Mouse (Mus musculus): ENCODE measurements around the gene Cct3.
"Not testable (repeated sequence)": the region's sequence is repeated elsewhere in the genome, so short reads cannot be mapped to it uniquely, and the experiment has no call there.

Gene Cct3

DNA sequence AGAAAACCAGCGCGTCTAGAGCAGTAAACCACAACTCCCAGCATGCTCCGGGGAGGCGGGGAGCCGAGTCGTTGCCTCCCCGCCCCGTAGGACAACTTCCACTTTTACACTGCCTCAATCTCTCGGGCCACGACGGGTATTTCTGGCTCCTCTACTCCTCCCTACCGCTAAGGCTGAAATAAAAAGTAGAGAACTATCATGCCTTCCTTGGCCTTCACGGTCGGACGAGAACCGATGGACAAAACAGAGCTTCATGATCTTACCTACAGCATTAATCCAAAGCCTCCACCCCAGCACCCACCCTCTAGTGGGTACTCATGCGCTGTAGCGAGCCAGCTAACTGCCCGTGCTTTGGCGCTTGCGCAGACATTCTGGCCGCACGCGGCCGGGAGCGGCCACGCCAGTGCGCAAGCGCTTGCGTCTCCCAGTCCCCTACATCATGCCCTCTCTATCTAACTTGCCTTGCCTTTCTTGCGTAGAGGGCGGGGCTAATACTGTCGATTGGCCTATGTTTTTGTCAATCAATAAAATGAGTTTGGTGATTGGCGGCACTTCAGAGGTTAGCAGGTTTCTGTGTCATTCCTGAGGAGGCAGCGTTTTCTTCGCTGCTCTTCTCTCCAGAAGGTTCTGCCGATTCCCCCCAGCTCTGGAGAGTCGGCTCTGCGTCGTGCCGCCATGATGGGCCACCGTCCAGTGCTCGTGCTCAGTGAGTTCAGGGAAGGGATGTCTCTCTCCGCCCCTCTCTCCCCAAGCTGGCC lies at the start of gene Cct3, which contains the start of gene Tsacc:
Gene Cct3 (plus strand): TSS at position 556 of the 758 bp plus-strand sequence.
Gene Tsacc (minus strand): TSS at position 439 of the 758 bp plus-strand sequence.
- peak; percentile 93 to 95 for DNase-seq (ENCODE audit: low spot score in 2 of 2)

DNA sequence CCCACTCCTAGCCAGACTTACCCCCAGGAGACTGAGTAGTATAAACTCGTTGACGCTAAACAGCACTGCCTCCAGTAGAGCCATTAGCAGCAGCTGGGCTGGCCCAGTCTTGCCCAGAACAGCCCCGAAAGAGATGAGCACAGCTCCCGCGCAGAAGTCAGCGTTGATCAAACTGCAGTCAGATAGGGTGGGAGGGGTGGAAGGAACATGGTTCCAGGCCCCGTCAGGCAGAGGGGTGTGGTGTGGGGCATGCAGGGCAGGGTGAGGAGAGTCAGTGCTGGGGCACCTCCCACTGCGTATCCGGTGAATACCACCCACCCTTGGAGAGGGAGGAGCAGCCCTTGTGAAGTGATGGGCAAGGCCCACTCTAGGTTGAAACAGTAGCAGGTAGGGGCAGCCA lies 49.2 kb upstream of the Cct3 start:
- DNase-seq (ENCODE audit: low spot score in 2 of 2), result no peak

DNA sequence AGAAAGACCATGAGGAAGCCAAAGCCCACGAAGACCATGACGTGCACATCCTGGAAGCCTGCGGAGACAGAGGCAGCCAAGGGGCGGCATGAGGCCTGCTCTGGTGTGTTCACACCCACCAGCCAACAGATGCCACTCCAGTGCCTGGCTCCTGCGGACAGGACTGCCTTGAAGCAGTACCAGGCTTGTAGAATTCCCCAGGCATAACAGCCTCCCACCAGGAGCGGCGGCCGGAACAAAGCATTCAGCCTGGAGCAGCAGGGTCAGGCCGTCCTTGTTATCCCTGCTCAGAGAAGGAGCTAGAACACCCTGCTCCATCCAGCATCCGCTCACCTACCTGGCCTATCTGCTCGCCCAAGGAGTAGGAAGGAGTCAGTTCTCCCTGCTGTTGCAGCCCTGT lies 48.5 kb upstream of the Cct3 start:
- DNase-seq (ENCODE audit: low spot score in 2 of 2), result no peak

DNA sequence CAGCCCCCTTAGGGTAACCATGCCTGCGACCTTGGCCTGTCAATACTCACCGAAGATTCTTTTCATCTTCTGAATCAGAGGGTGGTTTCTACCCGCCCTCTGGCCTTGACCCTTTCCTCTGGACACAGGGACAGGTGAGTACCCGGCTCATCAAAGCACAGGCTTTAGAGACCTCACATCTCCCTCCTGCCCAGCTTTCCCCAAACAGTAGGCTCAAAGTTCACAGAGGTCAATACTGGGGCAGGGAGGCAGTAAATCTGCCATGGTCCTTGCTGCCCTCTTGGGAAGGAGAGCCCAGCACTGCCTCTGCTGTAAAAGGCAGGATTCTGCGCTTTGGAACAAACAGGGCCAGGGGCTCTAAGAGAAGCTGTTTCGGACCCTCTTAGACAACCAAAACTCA lies 44.2 kb upstream of the Cct3 start:
- DNase-seq (ENCODE audit: low spot score in 2 of 2), result no peak

DNA sequence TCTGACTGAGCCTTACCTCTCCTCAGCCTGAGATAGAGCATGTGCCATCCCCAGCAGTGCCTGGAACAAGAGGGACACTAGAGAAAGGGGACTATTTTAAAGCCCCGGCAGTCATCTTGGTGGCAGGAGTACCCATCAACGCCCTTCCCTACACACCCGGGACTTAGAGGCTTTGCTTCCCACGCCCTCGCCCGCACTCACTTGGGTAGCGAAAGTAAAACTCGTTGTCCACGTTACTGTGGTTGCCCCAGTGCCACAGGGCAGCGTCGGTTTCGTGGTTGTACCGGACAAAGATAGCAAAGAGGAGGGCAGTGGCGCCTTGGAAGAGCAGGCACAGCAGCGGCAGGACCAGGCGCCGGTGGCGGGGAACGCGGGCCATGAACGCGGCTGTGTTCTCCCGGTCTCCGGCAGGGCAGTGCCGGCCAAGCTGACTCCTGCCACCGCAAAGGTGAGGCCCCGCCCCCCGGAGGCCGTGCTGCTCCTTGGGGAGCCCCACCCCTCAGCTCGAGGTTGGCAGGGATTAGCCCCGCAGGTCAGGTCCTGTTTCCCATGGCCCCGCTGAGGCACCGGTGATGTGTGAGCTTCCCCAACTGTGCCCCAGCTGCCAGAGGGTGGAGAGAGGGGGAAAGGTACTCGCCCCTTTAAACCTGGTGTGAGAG lies 42.5 kb upstream of the Cct3 start, which contains the start of gene Rhbg:
Gene Rhbg (minus strand): TSS at position 442 of the 659 bp plus-strand sequence.
- DNase-seq (ENCODE audit: low spot score in 2 of 2), result peak in 1 of 2 experiments; percentile 38

DNA sequence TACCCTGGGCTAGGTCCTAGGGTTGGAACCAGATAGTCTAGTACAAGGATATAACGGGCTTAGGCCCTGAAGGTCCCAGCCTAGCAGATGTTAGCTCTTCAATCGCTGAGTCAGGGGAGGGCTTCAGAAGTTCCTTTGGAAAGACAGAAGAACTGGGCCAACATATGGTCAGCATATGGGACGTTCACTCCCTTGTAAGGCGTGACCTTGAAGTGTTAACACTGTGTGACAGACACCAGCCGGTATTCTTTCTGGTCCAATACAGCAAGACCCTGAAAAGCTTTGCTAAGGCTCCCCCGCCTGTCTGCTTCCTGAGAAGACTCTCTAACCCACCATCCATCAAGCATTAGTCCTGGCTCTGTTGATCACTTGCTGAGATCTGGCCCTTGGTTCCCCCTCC lies 41.0 kb upstream of the Cct3 start:
- no peak for DNase-seq (ENCODE audit: low spot score in 2 of 2)

DNA sequence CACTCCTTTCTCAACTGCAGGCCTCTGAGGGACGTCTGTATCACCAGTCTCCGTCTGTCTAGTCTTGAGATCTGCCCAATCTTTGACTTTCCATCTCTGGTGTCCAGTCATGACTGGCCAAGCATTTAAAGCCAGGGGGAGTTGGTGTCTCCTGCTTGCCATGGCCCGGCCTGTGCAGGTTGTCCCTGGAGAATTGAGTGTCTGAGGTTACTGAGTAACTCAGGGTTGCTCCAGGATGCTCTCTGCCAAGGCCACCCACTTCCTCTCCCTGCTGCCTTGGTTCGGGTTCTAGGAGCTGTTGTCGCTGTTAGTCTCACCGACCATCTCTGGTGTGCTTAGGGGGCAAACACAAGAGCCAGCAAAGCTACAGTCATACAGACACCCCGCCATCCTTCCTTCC lies 40.5 kb upstream of the Cct3 start:
- DNase-seq (ENCODE audit: low spot score in 2 of 2), result no peak

DNA sequence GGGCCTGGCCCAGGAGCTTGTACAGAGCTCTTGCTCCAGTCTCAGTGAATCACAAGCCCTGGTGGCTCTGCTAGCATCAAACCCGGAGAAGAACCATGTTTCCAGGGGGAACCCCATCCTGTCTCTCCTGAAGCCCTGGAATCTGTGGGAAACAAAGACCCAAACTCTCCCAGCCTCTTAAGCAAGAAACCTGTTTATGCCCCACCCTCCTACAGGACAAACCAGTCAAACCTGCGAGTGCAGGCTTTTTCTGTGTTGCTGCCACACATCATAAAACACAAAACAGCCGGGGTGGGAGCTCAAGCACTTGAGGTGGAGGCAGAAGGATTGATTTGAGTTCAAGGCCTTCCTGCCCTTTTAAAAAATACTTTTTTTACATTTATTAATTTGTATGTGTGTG lies 34.6 kb upstream of the Cct3 start:
- DNase-seq (ENCODE audit: low spot score in 2 of 2), result no peak

DNA sequence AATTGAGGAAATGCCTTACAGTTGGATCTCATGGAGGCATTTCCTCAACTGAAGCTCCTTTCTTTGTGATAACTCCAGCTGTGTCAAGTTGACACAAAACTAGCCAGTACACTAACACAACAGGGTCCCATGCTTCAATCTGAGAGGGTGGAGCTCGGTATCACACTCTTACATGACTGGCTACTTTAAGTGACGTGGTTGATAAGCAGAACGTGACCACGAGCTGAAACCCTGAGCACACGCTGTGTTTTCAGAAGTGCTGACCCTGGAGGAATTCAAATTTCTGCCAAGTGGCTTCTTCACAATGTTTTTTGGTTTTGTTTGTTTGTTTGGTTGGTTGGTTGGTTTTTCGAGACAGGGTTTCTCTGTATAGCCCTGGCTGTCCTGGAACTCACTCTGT lies 28.9 kb upstream of the Cct3 start:
- not testable (repeated sequence) for DNase-seq (ENCODE audit: low spot score in 2 of 2)

DNA sequence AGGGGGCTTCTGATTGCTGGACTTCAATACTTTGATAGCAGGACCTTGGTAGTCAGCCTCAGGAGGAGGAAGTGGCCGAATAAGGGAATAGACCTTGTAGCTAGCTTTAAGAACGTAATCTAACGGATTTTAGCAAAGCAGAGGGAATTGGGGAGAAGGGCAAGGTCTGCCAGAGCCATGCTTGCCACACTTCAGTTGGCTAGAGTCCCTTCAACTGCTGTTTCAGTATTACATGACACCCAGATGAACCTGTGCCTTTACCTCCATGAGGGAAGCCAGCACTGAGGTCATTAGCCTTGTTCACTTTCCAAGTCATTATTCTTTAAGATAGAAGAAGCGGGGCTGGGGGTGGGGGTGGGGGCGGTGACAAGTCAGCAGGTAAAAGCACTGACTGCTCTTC lies 27.9 kb upstream of the Cct3 start:
- no peak for DNase-seq (ENCODE audit: low spot score in 2 of 2)

DNA sequence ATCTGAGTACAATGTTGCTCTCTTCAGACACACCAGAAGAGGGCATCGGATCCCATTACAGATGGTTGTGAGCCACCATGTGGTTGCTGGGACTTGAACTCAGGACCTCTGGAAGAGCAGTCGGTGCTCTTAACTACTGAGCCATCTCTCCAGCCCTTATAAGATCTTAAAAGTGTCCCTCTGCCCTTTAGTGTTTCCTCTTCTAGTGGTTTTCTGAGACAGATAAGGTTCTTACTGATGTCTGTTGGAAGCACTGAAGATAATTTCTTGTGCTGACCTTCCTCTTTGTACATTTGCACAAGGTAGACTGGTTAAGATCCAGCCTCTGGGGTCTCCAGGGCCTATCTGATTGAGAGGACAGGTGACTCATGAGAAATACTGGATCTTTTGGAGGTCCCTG lies 25.6 kb upstream of the Cct3 start:
- not testable (repeated sequence) for DNase-seq (ENCODE audit: low spot score in 2 of 2)

DNA sequence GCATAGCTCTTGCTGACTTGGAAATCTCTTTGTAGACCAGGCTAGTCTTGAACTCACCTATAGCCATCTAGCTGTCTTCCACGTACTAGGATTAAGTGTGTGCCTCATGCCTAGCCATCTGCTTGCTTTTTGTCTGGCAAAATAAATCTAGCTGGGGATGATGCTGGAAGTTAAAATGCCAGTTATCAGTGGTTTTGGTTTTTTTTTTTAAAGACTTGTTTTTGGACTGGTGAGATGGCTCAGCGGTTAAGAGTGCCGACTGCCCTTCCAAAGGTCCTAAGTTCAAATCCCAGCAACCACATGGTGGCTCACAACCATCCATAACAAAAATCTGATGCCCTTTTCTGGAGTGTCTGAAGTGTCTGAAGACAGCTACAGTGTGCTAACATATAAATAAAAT lies 25.1 kb upstream of the Cct3 start:
- DNase-seq (ENCODE audit: low spot score in 2 of 2), result no peak

DNA sequence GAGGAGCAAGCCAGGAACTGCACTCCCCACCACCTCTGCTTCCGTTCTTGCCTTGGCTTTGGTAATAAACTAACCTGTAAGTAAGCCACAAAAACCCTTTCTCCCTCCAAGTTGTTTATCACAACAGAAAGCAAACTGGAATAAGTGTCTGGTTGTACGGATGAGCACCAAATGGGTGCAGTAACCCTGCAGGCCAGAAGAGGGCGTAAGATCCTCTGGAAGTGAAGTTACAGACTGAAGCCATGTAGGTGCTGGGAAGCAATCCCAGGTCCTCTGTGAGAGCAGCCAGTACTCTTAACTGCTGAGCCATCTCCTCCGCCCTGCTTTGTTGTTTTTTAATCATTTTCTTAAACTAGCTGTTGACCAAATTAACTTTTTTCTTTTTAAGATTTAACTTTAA lies 22.9 kb upstream of the Cct3 start:
- DNase-seq (ENCODE audit: low spot score in 2 of 2), result no peak

DNA sequence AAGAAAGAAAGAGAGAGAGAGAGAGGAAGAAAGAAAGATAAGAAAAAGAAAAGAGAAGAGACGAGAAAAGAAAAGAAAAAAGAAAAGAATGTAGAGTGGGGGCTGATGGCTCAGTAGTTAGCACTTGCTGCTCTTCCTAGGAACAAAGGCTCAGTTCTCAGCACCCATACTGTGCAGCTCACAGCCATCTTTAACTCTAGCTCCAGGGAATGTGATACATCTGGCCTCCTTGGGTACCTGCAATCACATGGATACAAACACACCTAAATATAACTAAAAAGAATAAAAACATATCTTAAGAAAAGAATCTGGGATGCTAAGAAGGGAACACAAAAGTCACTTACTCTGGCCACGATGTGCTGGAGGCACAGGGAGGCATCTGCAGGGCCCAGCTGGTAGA lies 20.8 kb upstream of the Cct3 start:
- no peak for DNase-seq (ENCODE audit: low spot score in 2 of 2)

DNA sequence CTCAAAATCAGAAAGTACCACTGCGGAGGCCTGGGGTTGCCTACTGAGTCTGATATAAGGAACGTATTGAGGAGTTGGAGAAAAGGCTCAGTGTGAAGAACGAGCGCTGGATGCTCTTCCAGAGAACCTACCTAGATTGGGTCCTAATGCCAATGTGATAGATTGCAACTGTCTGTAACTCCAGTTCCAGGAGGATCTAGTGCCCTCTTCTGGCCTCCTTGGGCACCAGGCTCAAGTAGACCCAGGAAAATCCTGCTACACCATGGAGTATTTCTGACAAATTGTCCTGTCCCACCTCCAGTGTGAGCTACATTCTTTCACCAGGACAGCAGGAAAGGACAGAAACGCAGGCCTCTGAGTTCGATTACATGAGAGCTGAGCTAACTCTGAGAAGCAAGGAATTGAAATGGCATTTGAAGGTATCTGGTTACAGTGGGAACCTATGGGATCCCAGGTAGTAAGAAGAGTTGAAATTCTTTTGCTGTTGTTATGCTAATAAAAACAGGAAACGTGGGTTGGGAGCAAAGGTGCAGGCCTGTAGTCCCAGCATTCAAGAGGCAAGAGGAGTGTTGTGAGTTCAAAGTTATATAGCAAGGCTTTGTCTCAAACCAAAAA lies 20.3 kb upstream of the Cct3 start:
- no peak for DNase-seq (ENCODE audit: low spot score in 2 of 2)

DNA sequence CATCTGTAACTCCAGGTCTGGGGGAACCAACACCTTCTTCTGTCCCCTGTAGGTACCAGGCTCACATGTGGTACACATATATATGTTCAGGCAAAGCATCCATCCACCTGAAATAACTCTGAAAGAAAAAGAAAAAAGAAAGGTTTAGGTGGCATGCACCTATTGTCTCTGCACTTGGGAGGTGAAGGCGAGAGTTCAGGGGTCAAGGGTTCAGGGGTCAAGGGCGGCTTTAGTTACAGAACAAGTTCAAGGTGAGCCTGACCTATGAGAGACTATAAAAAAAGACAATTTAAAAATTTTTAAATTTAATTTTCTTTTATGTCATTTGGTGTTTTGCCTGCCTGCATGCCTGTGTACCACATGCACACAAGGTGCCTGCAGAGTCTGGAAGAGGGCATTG lies 16.9 kb upstream of the Cct3 start:
- no peak for DNase-seq (ENCODE audit: low spot score in 2 of 2)

DNA sequence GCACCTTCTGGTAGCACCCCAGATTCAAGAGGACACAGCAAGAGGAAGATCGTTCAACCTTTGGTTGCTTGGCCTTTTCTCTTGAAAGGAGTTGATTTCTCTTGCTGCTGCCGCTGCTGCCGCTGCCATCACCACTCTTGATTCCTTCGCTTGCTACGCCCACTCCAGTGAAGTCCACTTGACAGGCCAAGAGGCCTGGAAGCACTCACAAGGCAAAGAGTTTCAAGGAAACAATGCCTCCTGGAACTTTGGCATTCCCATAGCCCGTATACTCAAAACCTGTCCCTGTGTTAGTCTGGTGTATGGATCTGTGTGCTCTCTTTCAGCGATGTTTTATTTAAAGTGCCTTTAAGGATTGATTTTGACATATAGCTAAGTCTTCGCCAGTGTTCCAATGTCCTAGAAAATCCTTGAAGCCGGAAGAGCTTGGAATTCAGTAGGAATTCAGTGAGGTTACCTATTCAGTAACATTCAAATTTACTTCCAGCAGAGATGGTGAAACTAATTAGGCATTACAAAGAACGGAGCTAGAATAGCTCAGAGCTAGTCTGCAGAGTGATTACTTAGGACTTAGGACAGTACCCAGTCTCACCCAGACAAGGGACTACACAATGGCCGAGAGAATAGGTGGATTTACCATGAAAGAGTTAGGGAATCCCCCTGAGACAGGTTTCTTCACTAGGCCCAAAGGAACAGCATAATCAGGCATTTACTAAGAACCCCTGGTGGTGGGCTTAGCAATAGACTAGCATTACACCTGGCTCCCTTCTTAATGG lies 15.6 kb upstream of the Cct3 start:
- DNase-seq (ENCODE audit: low spot score in 2 of 2), result not testable (repeated sequence)

DNA sequence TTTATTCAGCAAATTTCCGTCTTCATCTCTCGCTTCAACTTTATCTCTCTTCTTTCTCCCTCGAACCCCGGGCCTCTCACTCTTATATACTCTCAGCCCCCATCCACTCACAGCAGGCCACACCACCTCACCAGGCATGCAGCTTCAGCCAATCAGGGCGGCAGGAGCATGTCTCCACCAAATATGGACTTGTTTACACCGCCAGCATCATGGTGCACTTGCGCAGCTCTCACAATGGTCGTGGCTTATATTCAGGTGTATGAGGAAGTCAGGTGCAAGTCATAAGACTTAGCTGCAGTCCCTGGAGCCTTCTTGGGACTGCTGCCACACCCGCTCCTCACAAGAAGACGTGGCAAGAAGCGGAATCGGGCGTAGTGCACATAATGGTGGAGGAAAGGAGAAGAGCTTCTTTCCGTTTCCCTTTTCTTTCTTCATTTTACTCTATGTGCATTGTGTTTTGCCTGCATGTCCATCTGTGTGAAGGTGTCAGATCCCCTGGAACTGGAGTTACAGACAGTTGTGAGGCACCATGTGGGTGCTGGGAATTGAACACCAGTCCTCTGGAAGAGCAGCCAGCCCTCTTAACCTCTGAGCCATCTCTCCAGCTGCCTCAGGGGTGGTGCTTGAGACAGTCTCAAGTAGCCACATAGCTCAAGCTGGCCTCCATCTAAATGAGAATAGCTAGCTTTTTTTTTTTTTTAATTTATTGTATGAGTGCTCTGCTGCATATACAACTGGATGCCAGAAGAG lies 11.9 kb upstream of the Cct3 start:
- not testable (repeated sequence) for DNase-seq (ENCODE audit: low spot score in 2 of 2)

DNA sequence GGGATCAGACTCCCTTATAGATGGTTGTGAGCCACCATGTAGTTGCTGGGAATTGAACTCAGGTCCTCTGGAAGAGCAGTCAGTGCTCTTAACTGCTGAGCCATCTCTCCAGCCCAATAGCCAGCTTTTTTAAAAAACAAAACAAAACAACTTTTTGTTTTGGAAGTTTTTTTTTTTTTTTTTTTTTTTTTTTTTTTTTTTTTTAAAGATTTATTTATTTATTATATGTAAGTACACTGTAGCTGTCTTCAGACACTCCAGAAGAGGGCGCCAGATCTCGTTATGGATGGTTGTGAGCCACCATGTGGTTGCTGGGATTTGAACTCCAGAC lies 11.4 kb upstream of the Cct3 start:
- DNase-seq (ENCODE audit: low spot score in 2 of 2), result not testable (repeated sequence)

DNA sequence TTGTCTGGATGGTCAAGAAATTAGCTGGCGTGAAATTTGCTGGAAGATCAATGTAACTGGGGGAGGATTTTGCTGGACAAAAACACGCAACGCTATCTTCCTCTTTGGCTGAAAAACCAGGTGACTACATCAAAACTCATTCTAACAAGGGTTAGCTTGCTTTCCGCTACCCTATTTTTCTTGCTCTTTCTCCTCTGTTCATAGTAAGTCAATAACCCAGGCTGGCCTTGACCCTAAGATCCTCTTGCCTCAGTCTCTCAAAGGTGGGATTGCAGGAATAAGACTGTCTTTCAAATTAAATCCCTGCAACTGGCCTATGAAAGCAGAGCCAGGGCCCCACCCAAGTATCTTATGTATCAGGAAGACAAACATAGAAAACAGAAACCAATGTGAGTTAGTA lies 9.8 kb upstream of the Cct3 start, which contains the start of gene Gm38392:
Gene Gm38392 (minus strand): TSS at position 101 of the 400 bp plus-strand sequence.
- no peak for DNase-seq (ENCODE audit: low spot score in 2 of 2)

DNA sequence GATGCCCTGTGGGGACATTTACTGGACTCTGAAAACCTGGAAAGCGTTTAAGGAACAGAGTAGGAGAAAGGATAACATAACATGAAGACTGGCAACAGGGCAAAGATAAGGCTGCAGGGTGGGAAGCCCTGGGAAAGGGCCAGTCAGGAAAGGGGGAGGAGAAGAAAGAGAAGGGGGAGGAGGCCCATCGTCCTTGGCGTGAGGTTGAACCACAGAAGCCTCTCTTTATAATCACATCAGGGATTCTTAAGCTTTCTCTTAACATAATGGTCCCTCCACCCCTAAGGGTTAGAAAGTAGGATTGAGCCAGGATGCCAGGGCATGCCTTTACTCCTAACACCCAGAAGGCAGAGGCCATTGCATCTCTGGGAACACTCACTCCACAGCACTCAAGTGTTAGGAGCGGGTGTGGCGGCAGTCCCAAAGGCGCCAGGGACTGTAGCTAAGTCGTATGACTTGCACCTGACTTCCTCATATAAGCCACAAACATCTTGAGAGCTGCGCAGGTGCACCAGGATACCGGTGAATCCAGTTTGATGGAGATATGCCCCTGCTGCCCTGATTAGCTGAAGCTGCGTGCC lies 8.7 kb upstream of the Cct3 start:
- not testable (repeated sequence) for DNase-seq (ENCODE audit: low spot score in 2 of 2)
